Mouse (Mus musculus): Measurements from ENCODE around the gene Itgb6.

DNA sequence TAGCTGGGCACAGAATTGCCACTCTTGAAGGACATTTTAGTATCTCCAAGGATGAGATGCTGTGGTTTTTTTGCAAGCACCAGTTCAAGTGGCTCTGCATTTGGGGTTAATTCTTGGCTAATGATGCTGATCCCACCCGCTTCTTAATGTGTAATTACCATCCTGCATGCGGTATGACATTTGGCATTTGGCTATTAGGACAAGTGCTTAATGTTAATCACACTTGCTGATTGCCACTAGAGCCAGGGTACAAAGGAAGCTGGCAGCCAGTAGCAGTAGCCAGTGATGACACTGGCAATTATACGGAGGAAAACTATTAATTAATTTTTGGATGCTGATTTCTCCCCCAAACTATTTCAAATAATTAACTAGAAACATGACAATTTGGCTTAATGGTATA lies 86.0 kb downstream of the Itgb6 start:
- no peak for TF ChIP-seq CTCF (IDR thresholded peaks at IDR 0.05; ENCODE audit: low read depth)
- no peak for TF ChIP-seq EP300 (IDR thresholded peaks at IDR 0.05; ENCODE audit: low read depth)
